Mouse (Mus musculus) frontal cortex, adult 2 months (tissue): ENCODE results near the gene Eef1akmt1. TPM values are rescaled to one million over a fixed set of nuclear protein-coding genes. Genes with fewer than 3 reads are reported as not detected.

ENCODE experiments used
- DNase-seq, 2 experiments: peaks; one replicate each; pipeline ENCODE4 v3.0.0; 2022; ENCODE audit warnings: low spot score in 1 of 2; ENCODE audit errors: extremely low spot score in 1 of 2
- polyA plus RNA-seq: library from polyadenylated mRNA; depleted of rRNA; stranded (reverse); fragments of >200 nt; gene quantifications from 2 replicates; pipeline ENCODE4 v1.2.3, GENCODE M21; 2012; rRNA removed

Gene Eef1akmt1
- polyA plus RNA-seq, 1 experiment = 43.0 TPM

- peak; percentile 75 to 83 for DNase-seq
Observed at GRCm38 (mm10) chr14:57525388-57526049, 45.9 kb downstream of the Eef1akmt1 start.

- no peak for DNase-seq
Observed at GRCm38 (mm10) chr14:57524671-57525387, 46.6 kb downstream of the Eef1akmt1 start, which contains the start of gene Il17d. TSS of gene Il17d (plus strand) at chr14:57524777.

GRCm38 (mm10) chr14:57523762-57524161, 47.6 kb downstream of the Eef1akmt1 start:
- DNase-seq = no peak

GRCm38 (mm10) chr14:57517001-57517400, 54.4 kb downstream of the Eef1akmt1 start:
- peak; percentile 76 to 79 for DNase-seq

DNA sequence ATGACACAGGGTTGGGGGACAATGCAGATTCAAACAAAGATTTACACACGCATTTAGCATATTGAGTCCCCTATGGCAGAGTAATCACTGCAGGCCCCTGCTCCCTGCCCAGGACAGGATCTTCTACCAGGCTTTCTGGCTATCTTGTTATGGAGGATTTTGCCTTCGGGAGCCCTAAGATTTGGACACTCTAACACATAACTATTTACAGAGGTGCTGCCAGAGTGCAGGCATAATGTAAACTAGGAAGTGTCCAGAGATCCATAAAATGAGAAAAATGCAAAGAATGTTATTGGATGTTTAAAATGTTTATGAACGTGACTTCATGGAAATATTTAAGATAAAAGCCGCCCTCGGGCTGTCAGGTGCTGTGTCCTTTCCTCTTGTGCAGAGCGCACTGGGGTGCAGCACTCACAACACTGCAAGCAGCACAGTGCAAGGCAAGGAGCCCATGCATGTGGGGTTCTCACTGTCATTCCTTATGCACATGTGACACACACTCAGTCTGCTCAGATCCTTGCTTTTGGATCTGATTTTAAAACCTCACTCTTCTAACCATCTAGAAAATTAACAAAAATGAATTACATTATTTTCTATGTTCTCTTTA, 56.2 kb downstream of the Eef1akmt1 start:
- no peak for DNase-seq

DNA sequence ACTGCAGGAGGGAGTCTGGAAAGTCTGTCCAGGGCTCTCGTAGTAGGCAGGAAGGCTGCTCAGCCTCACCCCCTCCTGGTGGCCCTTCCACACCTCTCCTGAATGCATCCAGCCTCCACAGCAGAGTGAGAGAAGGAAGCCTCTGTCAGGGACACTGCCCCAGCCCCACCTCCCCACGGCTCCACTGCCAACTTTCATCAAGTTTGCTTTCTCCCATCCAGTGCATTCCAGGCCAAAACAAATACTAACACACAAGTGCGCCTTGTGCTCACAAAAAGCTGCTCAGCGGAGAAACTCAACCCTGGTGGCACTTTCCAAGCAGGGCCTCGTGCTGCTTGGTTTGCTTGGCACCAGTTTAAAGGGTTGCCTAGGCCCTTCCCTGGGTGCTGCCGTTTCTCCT, 61.9 kb downstream of the Eef1akmt1 start:
- DNase-seq = peak in 1 of 2 experiments; percentile 45

- no peak for DNase-seq
Observed at GRCm38 (mm10) chr14:57503729-57504128, 67.7 kb downstream of the Eef1akmt1 start.

Other genes starting within 250 kb of the Eef1akmt1 start
- gene Cryl1, start 173.1 kb downstream of the Eef1akmt1 start, polyA plus RNA-seq = 27.9 and 32.0 TPM in 2 replicates
- gene Ift88, start 147.6 kb downstream of the Eef1akmt1 start, polyA plus RNA-seq = 18.3 and 20.0 TPM in 2 replicates
- gene Il17d, start 46.8 kb downstream of the Eef1akmt1 start, polyA plus RNA-seq = 29.5 and 31.7 TPM in 2 replicates
- gene Xpo4, start 93.8 kb upstream of the Eef1akmt1 start, polyA plus RNA-seq = 6.8 and 8.0 TPM in 2 replicates
- gene Gm49361, start 174.5 kb upstream of the Eef1akmt1 start, polyA plus RNA-seq = not detected in 2 replicates
- 14.7 and 15.3 TPM in 2 replicates for gene Lats2, start 186.8 kb upstream of the Eef1akmt1 start, polyA plus RNA-seq
- gene Sap18, start 226.6 kb upstream of the Eef1akmt1 start, polyA plus RNA-seq = 26.4 and 42.7 TPM in 2 replicates